Mouse (Mus musculus): ENCODE measurements around the gene Gdpd1.
A peak's percentile ranks its signal among the peaks of the same experiment; 100 is the strongest.
"Not testable (repeated sequence)": the region's sequence is repeated elsewhere in the genome, so short reads cannot be mapped to it uniquely, and the experiment has no call there.

The Gdpd1 gene

DNA sequence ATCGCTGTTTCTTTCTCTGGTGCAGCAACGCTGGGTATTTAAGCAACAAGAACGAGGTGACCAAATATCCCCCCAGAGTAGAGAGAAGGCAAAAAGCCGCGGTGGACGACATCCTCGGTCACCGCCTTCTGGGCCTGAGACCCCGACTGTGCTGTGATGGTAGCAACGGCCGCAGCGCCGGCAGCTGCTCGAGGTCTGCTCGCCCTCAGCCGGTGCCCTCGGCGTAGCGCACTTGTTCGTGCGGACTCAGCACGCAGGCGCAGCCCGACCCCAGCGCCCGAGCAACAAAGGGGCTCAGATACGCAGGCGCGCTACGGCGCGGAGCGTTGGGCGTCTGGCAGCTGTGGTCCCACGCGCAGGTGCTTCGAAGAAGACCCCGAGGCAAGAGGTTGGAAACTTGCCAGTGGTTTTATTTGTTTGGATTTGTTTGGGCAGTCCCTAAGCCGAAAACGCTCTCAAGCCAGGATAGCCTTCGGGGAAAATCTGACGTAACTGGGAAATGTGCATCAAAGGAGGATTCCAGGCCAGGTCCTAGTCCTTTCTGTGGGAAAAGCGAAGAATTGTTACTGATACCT lies at the start of gene Gdpd1:
Gene Gdpd1 (minus strand): TSS at position 197 of the 575 bp plus-strand sequence.
- DNase-seq (ENCODE audit: low read depth, low spot score): peak; percentile 78

DNA sequence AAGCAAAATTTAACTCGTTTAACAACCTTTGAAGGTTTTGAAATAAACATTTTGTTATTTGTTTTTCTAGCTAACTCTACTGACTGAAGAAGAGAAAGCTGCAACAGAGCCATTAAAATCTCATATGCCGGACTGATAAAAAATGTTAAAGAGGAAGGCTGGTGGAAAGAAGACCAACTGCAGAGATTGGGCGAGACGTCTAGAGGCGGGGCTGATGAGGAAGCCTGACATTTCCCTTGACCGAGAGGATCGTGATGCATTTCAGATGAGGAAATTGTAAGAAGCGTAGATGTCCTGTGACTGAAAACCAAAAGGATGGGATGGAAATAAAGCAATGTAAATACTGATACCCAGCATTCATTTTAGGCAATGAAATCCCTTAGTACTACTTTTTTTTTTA lies 48.0 kb upstream of the Gdpd1 start:
- DNase-seq (ENCODE audit: low read depth, low spot score): no peak

DNA sequence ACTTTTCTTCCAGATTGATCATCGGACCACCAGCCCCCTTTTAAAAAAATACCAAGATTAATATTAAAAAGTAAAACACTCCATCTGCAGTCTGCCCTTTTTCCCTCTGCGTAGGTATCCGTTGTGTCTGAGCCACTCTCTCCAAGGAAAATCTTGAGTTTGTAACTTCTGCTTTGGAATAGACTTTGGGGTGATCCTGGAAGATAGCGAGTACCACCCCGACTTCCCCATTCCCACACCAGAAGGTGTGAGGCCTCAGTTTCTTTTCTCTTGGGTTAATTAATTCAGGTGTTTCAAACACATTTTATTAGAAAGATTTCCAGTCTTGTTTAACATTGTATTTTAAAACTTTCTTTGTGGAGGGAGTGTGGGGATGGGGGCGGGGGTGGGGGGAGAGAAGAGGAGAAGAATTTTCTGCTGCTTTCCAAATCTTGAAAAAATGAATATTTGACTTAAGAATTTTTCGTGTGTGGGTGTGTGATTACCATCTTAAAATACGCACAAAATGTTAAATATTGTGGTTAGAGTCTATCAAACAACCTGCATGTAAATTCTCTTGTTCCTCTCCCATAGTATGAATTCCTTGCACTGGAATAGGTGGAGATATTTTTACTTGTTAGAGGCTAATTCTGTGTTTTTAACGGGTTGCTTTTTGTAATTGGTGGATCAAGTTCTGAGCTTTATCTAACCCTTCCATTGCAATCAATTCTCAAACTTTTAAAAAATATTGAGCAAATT lies 36.5 kb upstream of the Gdpd1 start:
- no peak for DNase-seq (ENCODE audit: low read depth, low spot score)

DNA sequence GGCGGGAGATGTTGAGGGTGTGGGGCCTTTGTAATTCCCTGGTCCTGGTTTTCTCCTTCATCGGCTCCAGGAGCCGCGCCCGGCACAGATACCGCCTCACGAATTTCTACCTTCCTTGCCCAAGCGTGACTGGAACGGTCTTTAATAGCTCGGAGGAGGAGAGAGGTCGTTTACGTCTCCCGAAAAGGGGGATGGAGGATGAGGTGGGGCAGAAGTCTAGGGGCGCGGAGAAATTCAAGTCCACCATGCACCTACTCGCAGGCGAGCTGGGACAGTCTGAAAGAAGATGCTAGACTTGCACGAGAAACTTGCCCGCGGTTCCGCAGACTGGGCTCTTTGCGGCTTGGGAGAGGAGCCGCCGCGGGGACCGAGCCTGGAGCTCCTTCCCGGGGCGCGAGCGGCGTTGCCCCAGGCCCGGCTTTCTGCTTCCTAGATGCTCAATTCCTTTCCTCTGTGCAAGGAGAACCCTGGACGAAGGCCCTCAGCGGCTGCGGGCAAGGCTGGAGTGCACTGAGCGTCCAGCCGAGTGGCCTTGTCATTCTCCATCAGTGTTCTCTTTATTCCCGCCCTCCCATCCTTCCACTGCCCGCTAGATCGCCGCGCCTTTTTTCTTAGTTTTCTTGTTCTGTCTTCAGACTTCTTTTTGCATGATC lies 35.8 kb upstream of the Gdpd1 start:
- DNase-seq (ENCODE audit: low read depth, low spot score): no peak

DNA sequence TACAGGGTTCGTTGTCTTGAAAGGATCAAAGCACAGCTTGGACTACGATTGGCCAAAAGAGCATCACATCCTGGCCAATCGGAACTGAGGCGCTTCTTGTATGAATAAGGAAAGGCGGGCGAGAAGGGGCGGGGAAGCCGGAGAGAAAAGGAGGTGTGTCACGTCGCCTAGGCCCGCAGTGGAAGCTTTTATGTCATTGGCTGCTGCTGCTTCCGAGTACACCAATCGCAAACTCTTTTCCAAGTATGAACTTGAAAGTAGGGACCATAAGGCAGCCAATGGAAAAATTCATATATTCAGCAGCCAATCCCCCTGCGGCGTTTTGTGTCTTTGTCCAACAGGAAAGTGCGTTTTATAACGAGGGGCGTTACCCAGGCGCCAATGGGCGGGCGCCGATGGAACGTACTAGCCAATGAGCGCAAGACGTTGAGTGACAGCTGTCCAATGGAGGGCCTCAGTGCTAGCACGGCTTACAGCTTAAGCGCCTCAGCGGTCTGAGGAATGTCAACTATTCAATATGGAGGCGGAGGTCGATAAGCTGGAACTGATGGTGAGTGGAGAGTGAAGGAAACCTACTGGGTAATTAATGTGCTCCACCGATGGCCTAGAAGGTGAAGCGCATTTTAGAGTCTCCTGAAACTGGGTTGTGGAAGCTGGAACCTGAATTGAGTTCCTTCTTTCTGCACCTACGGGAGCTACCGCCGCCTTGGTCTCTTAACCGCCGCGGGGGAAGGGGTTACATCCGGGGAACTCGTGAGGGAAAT lies 35.1 kb upstream of the Gdpd1 start, which contains the start of gene Ska2:
Gene Ska2 (plus strand): TSS at position 480 of the 764 bp plus-strand sequence.
- peak; percentile 99 for DNase-seq (ENCODE audit: low read depth, low spot score)

DNA sequence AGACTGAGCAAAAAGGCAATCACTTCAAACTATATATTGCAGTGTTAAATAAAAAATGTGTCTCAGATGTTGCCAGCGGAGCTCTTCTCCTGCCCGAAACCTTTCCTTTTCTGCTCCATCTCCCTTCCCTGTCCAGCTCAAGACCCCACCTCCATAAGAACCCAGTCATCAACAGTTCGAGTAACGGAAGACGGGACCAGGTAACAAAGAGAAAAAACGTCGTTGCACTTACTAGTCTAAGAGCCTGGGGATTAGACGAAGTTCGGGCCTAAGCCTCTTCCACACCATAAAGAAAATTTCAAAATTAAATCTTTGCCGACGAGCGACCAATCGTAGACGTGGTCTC lies 34.5 kb upstream of the Gdpd1 start, which contains the start of gene Prr11:
Gene Prr11 (minus strand): TSS at position 300 of the 346 bp plus-strand sequence.
- DNase-seq (ENCODE audit: low read depth, low spot score): no peak

DNA sequence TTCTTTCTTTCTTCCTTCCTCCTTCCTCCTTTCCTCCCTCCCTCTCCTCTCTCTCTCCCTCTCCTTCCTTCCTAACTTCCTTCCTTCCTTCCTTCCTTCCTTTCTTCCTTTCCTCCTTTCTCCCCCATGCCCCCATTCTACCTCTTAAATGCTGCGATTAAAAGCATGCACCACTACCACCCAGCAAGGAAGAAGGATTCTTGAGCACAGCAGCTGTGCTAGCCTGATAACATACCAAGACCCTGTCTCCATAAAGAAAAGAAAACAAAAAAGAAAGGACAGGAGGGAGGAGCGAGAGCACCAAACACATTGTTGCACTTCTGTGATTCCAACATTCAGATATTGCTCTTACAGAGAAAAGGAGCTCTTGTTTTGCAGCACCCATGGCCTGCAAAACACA lies 13.3 kb upstream of the Gdpd1 start:
- no peak for DNase-seq (ENCODE audit: low read depth, low spot score)

DNA sequence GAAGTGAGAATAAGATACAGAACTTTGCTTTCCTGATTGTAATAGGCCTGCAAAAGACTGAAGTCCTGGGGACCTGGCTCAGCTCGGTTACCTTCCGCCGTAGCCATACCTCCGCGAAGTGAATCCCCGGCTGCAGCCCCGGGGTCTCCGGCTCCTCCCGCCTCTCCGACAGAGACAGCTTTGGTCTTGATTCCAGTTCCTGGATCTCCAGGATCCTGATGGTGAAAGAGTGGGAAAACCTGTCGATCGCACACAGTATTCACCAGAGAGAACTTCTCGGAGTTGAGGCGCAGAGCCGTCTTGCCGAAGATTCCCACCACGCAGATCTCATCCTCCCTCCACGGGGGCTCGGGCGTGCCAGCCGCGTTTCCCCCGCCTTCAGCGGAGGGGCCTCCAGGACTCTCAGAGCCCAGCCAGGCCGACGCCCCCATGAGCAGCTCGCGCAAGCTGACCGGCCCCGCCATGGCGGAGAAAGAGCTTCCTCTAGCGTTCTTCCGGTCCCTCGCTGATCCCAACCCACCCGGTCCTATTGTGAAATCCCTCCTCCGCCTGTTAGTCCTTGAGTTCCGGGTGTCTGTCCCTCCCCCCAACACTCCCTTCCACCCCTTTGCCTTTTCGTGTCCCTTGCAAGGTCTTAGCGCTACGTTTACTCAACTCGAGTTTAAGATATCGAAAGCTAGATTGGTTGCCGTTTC lies 12.6 kb upstream of the Gdpd1 start, which contains the start of gene Smg8:
Gene Smg8 (minus strand): TSS at position 485 of the 695 bp plus-strand sequence.
- peak; percentile 78 for DNase-seq (ENCODE audit: low read depth, low spot score)

DNA sequence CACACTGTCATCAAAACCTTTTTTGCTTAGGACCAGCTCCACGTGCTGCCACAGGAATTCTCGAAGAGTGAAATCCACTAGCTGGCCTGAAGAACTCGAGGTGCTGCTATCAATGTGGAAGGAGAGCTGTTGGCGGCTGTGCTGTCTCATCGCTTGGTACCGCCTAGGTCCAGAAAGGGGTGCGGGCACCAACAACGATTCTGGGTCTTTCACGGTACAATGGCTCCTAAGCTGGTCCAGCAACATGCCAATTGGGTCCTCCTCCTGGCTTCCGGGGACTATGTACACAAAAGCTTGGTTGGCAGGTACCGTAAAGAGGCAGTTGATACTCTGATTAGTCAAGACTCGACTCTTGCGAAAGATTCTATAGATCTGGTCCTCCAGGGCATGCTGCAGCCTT lies 11.6 kb upstream of the Gdpd1 start:
- DNase-seq (ENCODE audit: low read depth, low spot score): no peak

DNA sequence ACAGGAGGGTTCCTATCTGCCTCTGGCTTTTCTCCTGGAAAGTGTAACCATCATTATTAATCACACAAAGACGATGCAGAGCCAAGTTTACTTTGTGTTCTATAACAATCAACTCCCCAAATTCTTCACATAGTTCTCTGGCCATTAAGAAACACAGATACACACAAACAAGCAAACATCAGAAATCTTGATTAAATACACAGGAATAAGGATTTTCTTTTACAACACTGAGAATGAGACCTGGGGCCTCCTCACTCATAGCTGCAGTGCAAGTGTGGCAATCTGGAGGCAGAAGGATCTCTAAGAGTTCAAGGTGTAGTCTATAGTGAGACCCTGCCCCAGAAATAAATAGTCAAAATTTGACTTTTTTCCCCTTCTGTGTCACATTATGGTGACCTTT lies 9.8 kb upstream of the Gdpd1 start:
- no peak for DNase-seq (ENCODE audit: low read depth, low spot score)

DNA sequence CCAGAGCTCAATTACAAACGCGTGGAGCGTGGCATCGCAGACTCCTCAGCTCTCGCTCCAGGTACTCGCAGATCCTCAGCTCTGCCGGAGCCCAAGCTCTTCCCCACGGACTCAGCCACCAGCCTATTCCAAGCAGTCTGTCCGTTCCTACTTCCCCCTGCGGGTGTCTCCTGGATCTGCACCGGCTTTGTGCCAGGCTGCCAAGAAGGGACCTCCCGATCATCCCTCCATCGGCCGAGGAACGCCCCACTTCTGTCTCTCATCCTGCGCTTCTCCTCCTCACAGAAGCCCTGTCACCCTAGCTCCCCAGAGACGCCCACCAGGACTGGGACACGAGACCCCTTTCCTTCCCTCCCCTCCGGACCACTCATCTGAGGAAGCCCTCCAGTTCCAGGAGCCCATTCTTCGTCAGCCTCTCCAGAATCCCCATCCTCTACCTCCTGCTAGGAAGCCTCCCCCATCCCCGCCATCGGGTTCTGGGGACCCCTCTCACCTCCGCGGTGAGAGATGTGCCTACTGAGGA lies 458 bp downstream of the Gdpd1 start:
- peak; percentile 42 for DNase-seq (ENCODE audit: low read depth, low spot score)

DNA sequence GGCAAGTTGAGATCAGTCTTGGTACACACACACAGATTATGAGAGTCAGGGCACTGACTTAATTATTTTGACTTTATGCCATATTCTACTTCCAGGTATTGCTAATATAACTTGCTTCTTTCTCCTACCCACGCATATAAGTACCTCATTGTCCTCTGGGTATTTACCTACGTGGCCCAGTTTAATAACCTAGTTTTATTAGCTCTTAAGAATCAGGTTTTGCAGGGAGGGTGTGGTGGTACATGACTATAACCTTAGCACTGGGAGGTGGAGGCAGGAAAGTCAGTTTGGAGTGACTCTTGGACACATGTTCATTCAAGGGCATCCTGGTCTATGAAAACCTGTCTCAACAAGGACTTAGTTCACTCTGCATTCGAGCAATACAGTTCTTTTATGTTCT lies 11.8 kb downstream of the Gdpd1 start:
- DNase-seq (ENCODE audit: low read depth, low spot score): no peak

DNA sequence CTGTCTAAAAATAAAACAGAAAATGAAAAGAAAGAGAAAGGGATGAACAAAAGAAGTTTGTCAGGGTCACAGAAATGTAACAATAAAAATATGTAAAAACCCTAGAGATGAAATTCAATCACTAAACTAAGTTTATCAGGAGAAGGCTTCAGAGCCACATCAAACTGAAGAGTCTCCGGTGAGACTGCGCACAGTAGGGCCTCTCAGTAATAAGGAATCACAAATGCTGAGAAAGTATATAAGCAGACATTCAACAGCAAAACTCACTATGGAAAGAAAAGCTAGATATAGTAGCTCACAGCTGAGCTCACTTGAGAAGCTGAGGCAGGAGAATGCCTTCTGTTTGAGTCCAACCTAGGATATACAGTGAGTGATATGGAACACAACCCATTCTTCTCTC lies 13.5 kb downstream of the Gdpd1 start:
- no peak for DNase-seq (ENCODE audit: low read depth, low spot score)

DNA sequence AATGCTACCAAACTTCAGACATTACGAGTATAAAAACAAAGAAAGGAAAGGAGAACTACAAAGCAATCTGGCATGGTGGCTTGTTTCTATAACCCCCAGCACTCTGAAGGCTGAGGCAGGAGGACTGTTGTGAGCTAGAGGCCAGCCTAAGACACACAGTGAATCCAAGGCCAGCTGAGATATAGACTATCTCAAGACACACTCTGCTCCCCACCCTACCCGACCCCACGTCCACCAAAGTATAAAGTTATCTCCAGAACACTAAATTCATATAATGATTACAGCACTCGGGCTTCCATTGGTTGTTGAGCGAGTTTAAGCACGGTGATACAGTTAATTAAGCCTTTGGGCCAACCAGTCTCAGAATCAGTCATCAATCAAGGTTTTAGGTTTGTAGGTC lies 17.6 kb downstream of the Gdpd1 start:
- no peak for DNase-seq (ENCODE audit: low read depth, low spot score)

DNA sequence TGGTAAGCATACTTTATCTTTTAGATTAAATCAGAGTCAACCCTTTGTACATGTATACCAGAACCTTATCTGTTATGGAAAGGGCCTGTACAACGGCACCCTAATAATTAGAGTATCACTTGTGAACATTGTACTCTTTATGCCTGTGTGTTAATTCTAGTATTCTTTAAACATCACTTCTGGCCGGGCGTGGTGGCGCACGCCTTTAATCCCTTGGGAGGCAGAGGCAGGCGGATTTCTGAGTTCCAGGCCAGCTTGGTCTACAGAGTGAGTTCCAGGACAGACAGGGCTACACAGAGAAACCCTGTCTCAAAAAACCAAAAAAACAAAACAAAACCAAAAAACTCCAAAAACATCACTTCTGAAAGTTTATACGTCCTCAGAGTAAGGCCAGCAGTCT lies 25.0 kb downstream of the Gdpd1 start:
- DNase-seq (ENCODE audit: low read depth, low spot score): not testable (repeated sequence)

DNA sequence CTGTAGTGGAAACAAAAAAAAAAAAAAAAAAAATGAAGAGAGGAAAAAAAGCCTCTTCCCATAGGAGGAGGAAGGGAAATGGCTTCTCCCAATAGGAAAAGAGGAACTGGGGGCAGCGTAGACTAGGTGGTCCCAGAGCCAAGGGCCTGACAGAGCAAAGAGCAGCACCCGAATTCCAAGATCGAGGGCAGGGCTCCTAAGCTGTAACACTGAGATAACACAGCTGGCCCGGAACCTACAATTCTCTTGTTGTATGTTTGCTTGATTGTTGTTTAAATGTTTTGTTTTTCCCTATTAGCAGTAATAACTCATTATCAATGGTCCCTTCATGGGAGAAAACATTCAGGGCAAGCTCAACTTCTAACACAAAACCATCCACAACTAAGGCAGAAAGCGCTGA lies 26.9 kb downstream of the Gdpd1 start:
- no peak for DNase-seq (ENCODE audit: low read depth, low spot score)

DNA sequence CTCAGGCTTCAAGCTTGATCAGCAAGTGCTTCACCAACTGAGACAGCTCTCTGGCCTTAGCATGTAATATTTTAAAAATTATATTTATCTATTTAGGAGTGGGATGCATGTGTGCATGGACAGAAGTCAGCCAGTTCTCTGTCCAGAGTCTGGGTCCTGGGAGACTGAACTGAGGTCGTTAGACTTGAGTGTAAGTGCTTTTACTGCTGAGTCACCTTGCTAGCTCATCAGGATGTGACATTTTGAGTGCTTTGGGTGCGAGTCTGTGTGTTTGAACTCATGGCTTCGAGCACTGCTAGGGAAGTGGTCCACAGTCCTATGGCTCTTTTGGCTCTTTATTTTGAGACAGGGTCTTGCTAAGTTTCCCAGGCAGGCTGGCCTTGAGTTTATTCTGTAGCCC lies 30.8 kb downstream of the Gdpd1 start:
- DNase-seq (ENCODE audit: low read depth, low spot score): no peak

DNA sequence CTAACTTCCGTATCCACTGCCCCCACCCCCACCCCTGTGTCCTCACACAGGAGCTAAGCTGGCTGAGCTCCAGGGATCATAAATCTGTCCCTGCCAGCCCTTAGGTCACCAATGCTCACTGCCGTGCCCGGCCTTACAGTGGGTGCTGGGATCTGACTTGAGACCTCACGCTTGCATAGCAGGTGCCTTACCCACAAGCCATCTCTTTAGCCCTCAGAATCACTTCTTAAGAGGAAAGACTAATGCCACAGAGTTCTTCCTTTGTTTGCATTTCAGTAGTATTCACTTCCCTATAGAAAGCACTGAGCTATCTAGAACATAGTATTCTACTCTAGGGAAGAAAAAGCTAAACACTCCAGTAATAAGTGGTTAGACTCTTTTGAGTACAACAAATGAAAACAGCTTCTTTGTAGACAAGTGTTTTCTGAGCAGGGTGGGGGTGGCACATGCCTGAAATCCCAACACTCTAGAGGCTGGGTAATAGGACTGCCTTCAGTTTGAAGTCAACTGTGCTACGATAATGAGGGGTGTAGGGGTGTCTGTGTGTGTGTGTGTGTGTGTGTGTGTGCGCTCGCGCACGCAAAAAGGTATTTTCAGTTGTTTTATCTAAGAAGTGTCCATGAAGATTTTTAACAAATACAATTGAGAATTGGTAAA lies 34.4 kb downstream of the Gdpd1 start:
- DNase-seq (ENCODE audit: low read depth, low spot score): no peak

DNA sequence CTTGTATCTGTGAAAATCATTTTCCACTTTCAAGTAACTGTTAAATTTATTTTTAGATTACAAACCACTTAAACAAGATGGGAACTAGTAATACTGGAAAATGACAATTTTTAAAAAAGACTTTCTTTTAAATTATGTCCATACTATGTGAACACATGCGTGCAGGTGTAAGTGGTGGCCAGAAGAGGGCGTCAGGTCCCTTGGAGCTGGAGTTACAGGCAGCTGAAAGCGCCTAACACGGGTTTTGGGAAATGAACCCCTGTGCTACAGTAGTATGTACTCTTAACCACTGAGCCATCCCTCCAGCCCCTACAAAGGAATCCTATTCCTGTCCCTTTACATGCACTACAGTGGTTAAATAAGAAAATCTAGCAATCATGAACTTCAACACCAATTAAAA lies 37.7 kb downstream of the Gdpd1 start:
- DNase-seq (ENCODE audit: low read depth, low spot score): no peak

DNA sequence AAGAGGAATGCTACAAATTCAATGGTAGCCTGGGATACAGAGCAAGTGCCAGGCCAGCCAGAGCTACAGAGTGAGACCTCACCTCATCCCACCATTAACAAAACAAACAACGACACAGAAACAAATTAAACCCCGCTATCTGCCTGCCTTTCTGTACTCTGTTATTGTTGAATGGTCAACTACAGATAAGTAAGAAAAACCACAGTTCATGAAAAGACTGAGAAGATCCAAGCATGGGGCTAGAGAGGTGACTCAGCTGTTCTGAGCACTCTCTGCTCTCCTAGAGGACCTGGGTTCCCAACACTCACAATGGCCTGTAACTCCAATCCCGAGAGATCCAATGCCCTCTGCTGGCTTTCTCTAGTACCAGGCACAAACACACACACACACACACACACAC lies 45.6 kb downstream of the Gdpd1 start:
- no peak for DNase-seq (ENCODE audit: low read depth, low spot score)
